Mouse (Mus musculus): ENCODE results near the gene Taco1. TPM values are rescaled to one million over a fixed set of nuclear protein-coding genes. Genes with fewer than 3 reads are reported as not detected.
A peak's percentile ranks its signal among the peaks of the same experiment; 100 is the strongest.

Gene Taco1
- polyA plus RNA-seq, 1 experiment: not detected

GRCm38 (mm10) chr11:106036548-106037417 is 29.1 kb upstream of the Taco1 start, which contains the start of gene Dcaf7:
TSS of gene Dcaf7 (plus strand) at chr11:106036872.
- TF ChIP-seq POLR2A (IDR thresholded peaks at IDR 0.05; ENCODE audit: insufficient read depth, low read depth, low read length) (0 out of 2 replicates have a peak, but pooled peaks have one; percentile 59), CTCF (IDR thresholded peaks at IDR 0.05; ENCODE audit: insufficient read depth, low read depth, low read length) (no peak)

GRCm38 (mm10) chr11:106037418-106037751 is 28.5 kb upstream of the Taco1 start:
- WGBS: under 1% methylated on average over 13 of the region's 13 CpGs

More at GRCm38 (mm10) chr11:106036548-106037417, 29.1 kb upstream of the Taco1 start, which contains the start of gene Dcaf7:
- WGBS: under 1% methylated on average over 66 of the region's 66 CpGs
- H3K27ac ChIP-seq (ENCODE audit: insufficient read depth, low read depth, low read length): peak within 1 kb of the TSS; percentile 79
- peak within 1 kb of the TSS; percentile 82 for H3K4me3 ChIP-seq (ENCODE audit: insufficient read depth, low read depth, low read length)
- peaks cover 10% of the 10 kb centered on the region for H3K4me1 ChIP-seq (ENCODE audit: control insufficient read depth, insufficient read depth, low read length)

GRCm38 (mm10) chr11:106044349-106044748 is 21.5 kb upstream of the Taco1 start:
- Histone ChIP-seq H3K4me3 (ENCODE audit: insufficient read depth, low read depth, low read length) (no peak overlapping the region), H3K4me1 (ENCODE audit: control insufficient read depth, insufficient read depth, low read length) (peaks cover 8% of the 10 kb centered on the region; the same call in 1 of the 2 replicates), H3K27ac (ENCODE audit: insufficient read depth, low read depth, low read length) (no peak overlapping the region)
- TF ChIP-seq POLR2A (IDR thresholded peaks at IDR 0.05; ENCODE audit: insufficient read depth, low read depth, low read length) (no peak), CTCF (IDR thresholded peaks at IDR 0.05; ENCODE audit: insufficient read depth, low read depth, low read length) (no peak)

More at GRCm38 (mm10) chr11:106037418-106037751, 28.5 kb upstream of the Taco1 start:
- no peak for TF ChIP-seq POLR2A (IDR thresholded peaks at IDR 0.05; ENCODE audit: insufficient read depth, low read depth, low read length)
- no peak for TF ChIP-seq CTCF (IDR thresholded peaks at IDR 0.05; ENCODE audit: insufficient read depth, low read depth, low read length)
- Histone ChIP-seq H3K4me1 (ENCODE audit: control insufficient read depth, insufficient read depth, low read length) (peaks cover 10% of the 10 kb centered on the region), H3K27ac (ENCODE audit: insufficient read depth, low read depth, low read length) (peak overlapping the region; percentile 74), H3K4me3 (ENCODE audit: insufficient read depth, low read depth, low read length) (peak overlapping the region; percentile 82)

- H3K4me3 ChIP-seq (ENCODE audit: insufficient read depth, low read depth, low read length): no peak overlapping the region
- no peak overlapping the region for H3K27ac ChIP-seq (ENCODE audit: insufficient read depth, low read depth, low read length)
- whole genome bisulfite sequencing: 95% methylated on average over 1 of the region's 1 CpGs
- H3K4me1 ChIP-seq (ENCODE audit: control insufficient read depth, insufficient read depth, low read length): peaks cover 7% of the 10 kb centered on the region; the same call in 1 of the 2 replicates
- TF ChIP-seq POLR2A (IDR thresholded peaks at IDR 0.05; ENCODE audit: insufficient read depth, low read depth, low read length) (no peak), CTCF (IDR thresholded peaks at IDR 0.05; ENCODE audit: insufficient read depth, low read depth, low read length) (no peak)
Measured at GRCm38 (mm10) chr11:106045256-106045655, 20.6 kb upstream of the Taco1 start.

- Histone ChIP-seq H3K27ac (ENCODE audit: insufficient read depth, low read depth, low read length) (no peak overlapping the region), H3K4me1 (ENCODE audit: control insufficient read depth, insufficient read depth, low read length) (peaks cover 7% of the 10 kb centered on the region; the same call in 1 of the 2 replicates), H3K4me3 (ENCODE audit: insufficient read depth, low read depth, low read length) (no peak overlapping the region)
- WGBS: 82% methylated on average over 3 of the region's 3 CpGs
- TF ChIP-seq CTCF (IDR thresholded peaks at IDR 0.05; ENCODE audit: insufficient read depth, low read depth, low read length): no peak
- no peak for TF ChIP-seq POLR2A (IDR thresholded peaks at IDR 0.05; ENCODE audit: insufficient read depth, low read depth, low read length)
Measured at GRCm38 (mm10) chr11:106045780-106046179, 20.1 kb upstream of the Taco1 start.

GRCm38 (mm10) chr11:106046584-106046983 is 19.3 kb upstream of the Taco1 start:
- Histone ChIP-seq H3K27ac (ENCODE audit: insufficient read depth, low read depth, low read length) (no peak overlapping the region), H3K4me1 (ENCODE audit: control insufficient read depth, insufficient read depth, low read length) (peaks cover 7% of the 10 kb centered on the region; the same call in 1 of the 2 replicates), H3K4me3 (ENCODE audit: insufficient read depth, low read depth, low read length) (no peak overlapping the region)
- WGBS: 74% methylated on average over 9 of the region's 9 CpGs
- TF ChIP-seq CTCF (IDR thresholded peaks at IDR 0.05; ENCODE audit: insufficient read depth, low read depth, low read length): no peak
- TF ChIP-seq POLR2A (IDR thresholded peaks at IDR 0.05; ENCODE audit: insufficient read depth, low read depth, low read length): no peak

GRCm38 (mm10) chr11:106053921-106054320 is 11.9 kb upstream of the Taco1 start:
- 94% methylated on average over 2 of the region's 2 CpGs for WGBS
- TF ChIP-seq POLR2A (IDR thresholded peaks at IDR 0.05; ENCODE audit: insufficient read depth, low read depth, low read length): no peak
- TF ChIP-seq CTCF (IDR thresholded peaks at IDR 0.05; ENCODE audit: insufficient read depth, low read depth, low read length): no peak
- H3K4me1 ChIP-seq (ENCODE audit: control insufficient read depth, insufficient read depth, low read length): no peaks in the 10 kb centered on the region
- no peak overlapping the region for H3K27ac ChIP-seq (ENCODE audit: insufficient read depth, low read depth, low read length)
- no peak overlapping the region for H3K4me3 ChIP-seq (ENCODE audit: insufficient read depth, low read depth, low read length)

- H3K27ac ChIP-seq (ENCODE audit: insufficient read depth, low read depth, low read length): no peak overlapping the region
- TF ChIP-seq CTCF (IDR thresholded peaks at IDR 0.05; ENCODE audit: insufficient read depth, low read depth, low read length): no peak
- no peak for TF ChIP-seq POLR2A (IDR thresholded peaks at IDR 0.05; ENCODE audit: insufficient read depth, low read depth, low read length)
- H3K4me1 ChIP-seq (ENCODE audit: control insufficient read depth, insufficient read depth, low read length): no peaks in the 10 kb centered on the region
- H3K4me3 ChIP-seq (ENCODE audit: insufficient read depth, low read depth, low read length): no peak overlapping the region
- 96% methylated on average over 8 of the region's 8 CpGs for WGBS
Measured at GRCm38 (mm10) chr11:106054600-106054999, 11.3 kb upstream of the Taco1 start.

- WGBS: 91% methylated on average over 6 of the region's 6 CpGs
- TF ChIP-seq CTCF (IDR thresholded peaks at IDR 0.05; ENCODE audit: insufficient read depth, low read depth, low read length) (no peak), POLR2A (IDR thresholded peaks at IDR 0.05; ENCODE audit: insufficient read depth, low read depth, low read length) (no peak)
- Histone ChIP-seq H3K27ac (ENCODE audit: insufficient read depth, low read depth, low read length) (no peak overlapping the region), H3K4me3 (ENCODE audit: insufficient read depth, low read depth, low read length) (no peak overlapping the region), H3K4me1 (ENCODE audit: control insufficient read depth, insufficient read depth, low read length) (no peaks in the 10 kb centered on the region)
Measured at GRCm38 (mm10) chr11:106055341-106055740, 10.5 kb upstream of the Taco1 start.
